Mouse (Mus musculus) limb, embryonic 14.5 days (tissue): ENCODE measurements around the gene Sec61b. TPM values are rescaled to one million over a fixed set of nuclear protein-coding genes. Genes with fewer than 3 reads are reported as not detected.

Experiments
- ATAC-seq: fragments of 200-750 bp; cut with Nextera tagmentation; 2 replicates; pipeline ENCODE4 v1.8.0; 2017; ENCODE audit warnings: low read depth, moderate number of reproducible peaks, moderate TSS enrichment; ENCODE audit not compliant: low FRiP score
- DNase-seq: peaks from one replicate; pipeline ENCODE4 v3.0.0-alpha.2; 2015; ENCODE audit warnings: low spot score
- H3K27ac ChIP-seq: fragments of 300-500 bp; sonication (generic); replicated peaks from 2 replicates; pipeline ENCODE4 v1.5.1; 2014; ENCODE audit warnings: low read depth, mild to moderate bottlenecking, low read length, moderate library complexity, mixed read lengths
- H3K27me3 ChIP-seq: fragments of 300-500 bp; sonication (generic); 2 replicates; pipeline ENCODE4 v1.6.1; 2014; ENCODE audit warnings: low read length, mixed read lengths; ENCODE audit not compliant: control insufficient read depth, insufficient read depth
- H3K36me3 ChIP-seq: fragments of 300-500 bp; sonication (generic); 2 replicates; pipeline ENCODE4 v1.6.1; 2014; ENCODE audit warnings: mild to moderate bottlenecking, low read length, moderate library complexity, mixed read lengths; ENCODE audit not compliant: control insufficient read depth, insufficient read depth
- H3K4me1 ChIP-seq: fragments of 300-500 bp; sonication (generic); 2 replicates; pipeline ENCODE4 v1.6.1; 2014; ENCODE audit warnings: antibody characterized with exemption, low read length, mixed read lengths; ENCODE audit not compliant: control insufficient read depth, insufficient read depth
- H3K4me2 ChIP-seq: fragments of 300-500 bp; sonication (generic); replicated peaks from 2 replicates; pipeline ENCODE4 v1.6.1; 2014; ENCODE audit warnings: low read depth, mild to moderate bottlenecking, low read length, moderate library complexity; ENCODE audit not compliant: severe bottlenecking
- H3K4me3 ChIP-seq: fragments of 300-500 bp; sonication (generic); replicated peaks from 2 replicates; pipeline ENCODE4 v1.5.1; 2014; ENCODE audit warnings: low read length
- H3K9ac ChIP-seq: fragments of 300-500 bp; sonication (generic); 2 replicates; pipeline ENCODE4 v1.6.1; 2014; ENCODE audit warnings: mild to moderate bottlenecking, low read depth, low read length, moderate library complexity; ENCODE audit not compliant: severe bottlenecking
- H3K9me3 ChIP-seq: fragments of 300-500 bp; sonication (generic); 2 replicates; pipeline ENCODE4 v1.6.1; 2016; ENCODE audit warnings: low read length; ENCODE audit not compliant: control insufficient read depth
- POLR2A ChIP-seq: fragments of 200-500 bp; IDR thresholded peaks from 2 replicates; pipeline ENCODE4 v1.8.0; 2012; ENCODE audit warnings: inconsistent platforms, mild to moderate bottlenecking, moderate library complexity, borderline replicate concordance; ENCODE audit not compliant: insufficient read depth, insufficient read length; ENCODE audit errors: extremely low read depth
- WGBS: fragments of 180-500 bp; shearing (Covaris S2); extraction: QIAGEN DNeasy Blood & Tissue Kit; methylation state at CpG from one replicate; pipeline ENCODE4 v1.1.7; 2014; 5-methylcytosine and 5-hydroxymethylcytosine counted together
- polyA plus RNA-seq, 2 experiments: library from polyadenylated mRNA; depleted of rRNA in 1 of 2; stranded (reverse) in 1 of 2; unstranded in 1 of 2; fragments of >200 nt; fragmentation: Nextera tagmentation in 1 of 2; extraction: Ambion mirVana in 1 of 2; gene quantifications; 2 replicates each; pipeline versions ENCODE4 v1.2.1 to v1.2.3; 2012 to 2014

Sec61b gene
- polyA plus RNA-seq, 2 experiments: 421 to 473 TPM

GRCm38 (mm10) chr4:47491243-47491642, 16.8 kb downstream of the Sec61b start:
- Histone ChIP-seq H3K4me1 (peaks cover 7% of the 10 kb centered on the region), H3K36me3 (no peaks in the 10 kb centered on the region), H3K27ac (no peak overlapping the region), H3K9ac (no peak overlapping the region), H3K4me2 (no peak overlapping the region), H3K4me3 (no peak overlapping the region), H3K9me3 (no peaks in the 10 kb centered on the region), H3K27me3 (no peaks in the 10 kb centered on the region)
- DNase-seq (no peak), ATAC-seq (no peak)
- TF ChIP-seq POLR2A: no peak
- WGBS: 71% methylated on average over 6 of the region's 6 CpGs

GRCm38 (mm10) chr4:47492311-47493086, 18.0 kb downstream of the Sec61b start:
- H3K9ac ChIP-seq: peak overlapping the region; percentile 0; the same call in 1 of the 2 replicates
- no peak overlapping the region for H3K4me2 ChIP-seq
- WGBS: 17% methylated on average over 12 of the region's 12 CpGs
- no peaks in the 10 kb centered on the region for H3K9me3 ChIP-seq
- H3K4me1 ChIP-seq: peaks cover 7% of the 10 kb centered on the region
- ATAC-seq (peak; percentile 53; the same call in 1 of the 2 replicates), DNase-seq (peak; percentile 35)
- H3K4me3 ChIP-seq: no peak overlapping the region
- no peaks in the 10 kb centered on the region for H3K27me3 ChIP-seq
- TF ChIP-seq POLR2A: no peak
- H3K27ac ChIP-seq: no peak overlapping the region
- H3K36me3 ChIP-seq: no peaks in the 10 kb centered on the region

GRCm38 (mm10) chr4:47493456-47493855, 19.0 kb downstream of the Sec61b start:
- TF ChIP-seq POLR2A: no peak
- H3K27ac ChIP-seq: no peak overlapping the region
- H3K27me3 ChIP-seq: no peaks in the 10 kb centered on the region
- H3K9ac ChIP-seq: no peak overlapping the region
- no peaks in the 10 kb centered on the region for H3K9me3 ChIP-seq
- DNase-seq: no peak
- peaks cover 7% of the 10 kb centered on the region for H3K4me1 ChIP-seq
- ATAC-seq: no peak
- H3K4me3 ChIP-seq: no peak overlapping the region
- H3K36me3 ChIP-seq: no peaks in the 10 kb centered on the region
- WGBS: 59% methylated on average over 8 of the region's 8 CpGs
- H3K4me2 ChIP-seq: no peak overlapping the region

GRCm38 (mm10) chr4:47494137-47494536, 19.7 kb downstream of the Sec61b start:
- 77% methylated on average over 1 of the region's 1 CpGs for WGBS
- peaks cover 7% of the 10 kb centered on the region for H3K4me1 ChIP-seq
- no peak for TF ChIP-seq POLR2A

GRCm38 (mm10) chr4:47494686-47495085, 20.2 kb downstream of the Sec61b start:
- Histone ChIP-seq H3K36me3 (no peaks in the 10 kb centered on the region), H3K4me3 (no peak overlapping the region), H3K27me3 (no peaks in the 10 kb centered on the region), H3K27ac (no peak overlapping the region), H3K4me2 (no peak overlapping the region), H3K9ac (no peak overlapping the region), H3K4me1 (peaks cover 7% of the 10 kb centered on the region), H3K9me3 (no peaks in the 10 kb centered on the region)
- no peak for TF ChIP-seq POLR2A
- ATAC-seq (no peak), DNase-seq (no peak)
- WGBS: 92% methylated on average over 2 of the region's 2 CpGs

More at GRCm38 (mm10) chr4:47494137-47494536, 19.7 kb downstream of the Sec61b start:
- DNase-seq (no peak), ATAC-seq (no peak)
- no peaks in the 10 kb centered on the region for H3K9me3 ChIP-seq
- H3K9ac ChIP-seq: no peak overlapping the region
- no peak overlapping the region for H3K27ac ChIP-seq
- H3K4me3 ChIP-seq: no peak overlapping the region
- no peaks in the 10 kb centered on the region for H3K36me3 ChIP-seq
- no peak overlapping the region for H3K4me2 ChIP-seq
- no peaks in the 10 kb centered on the region for H3K27me3 ChIP-seq
